Mouse (Mus musculus) spleen, adult 2 months (tissue): Measurements from ENCODE around the gene Gmeb2.

Experiments used
- CTCF ChIP-seq: fragments of 200-500 bp; IDR thresholded peaks from 2 replicates; pipeline ENCODE4 v1.5.1; 2011; ENCODE audit warnings: mild to moderate bottlenecking, inconsistent platforms; ENCODE audit not compliant: insufficient read depth, insufficient read length, insufficient replicate concordance; ENCODE audit errors: extremely low read depth
- POLR2A ChIP-seq: fragments of 200-500 bp; IDR thresholded peaks from 2 replicates; pipeline ENCODE4 v1.6.1; 2011; ENCODE audit warnings: low read depth, low read length, inconsistent platforms

- no peak for TF ChIP-seq CTCF
- no peak for TF ChIP-seq POLR2A
Observed at GRCm38 (mm10) chr2:181249217-181249616, 38.6 kb downstream of the Gmeb2 start.
